Mouse (Mus musculus) layer of hippocampus, postnatal 25 days (tissue): Measurements from ENCODE around the gene Washc2. TPM values are rescaled to one million over a fixed set of nuclear protein-coding genes. Genes with fewer than 3 reads are reported as not detected.

Source experiments
- DNase-seq, 2 experiments: peaks; one replicate each; pipeline ENCODE4 v3.0.0; 2022; ENCODE audit warnings: mixed read lengths in 2 of 2, low spot score in 1 of 2; ENCODE audit errors: extremely low spot score in 1 of 2
- total RNA-seq, 2 experiments: library from RNA; stranded (reverse); gene quantifications; 2 replicates each; pipeline ENCODE4 v1.2.3; 2021

Washc2 gene
- total RNA-seq, 2 experiments from 2014 or later = 91.0 to 95.7 TPM

DNA sequence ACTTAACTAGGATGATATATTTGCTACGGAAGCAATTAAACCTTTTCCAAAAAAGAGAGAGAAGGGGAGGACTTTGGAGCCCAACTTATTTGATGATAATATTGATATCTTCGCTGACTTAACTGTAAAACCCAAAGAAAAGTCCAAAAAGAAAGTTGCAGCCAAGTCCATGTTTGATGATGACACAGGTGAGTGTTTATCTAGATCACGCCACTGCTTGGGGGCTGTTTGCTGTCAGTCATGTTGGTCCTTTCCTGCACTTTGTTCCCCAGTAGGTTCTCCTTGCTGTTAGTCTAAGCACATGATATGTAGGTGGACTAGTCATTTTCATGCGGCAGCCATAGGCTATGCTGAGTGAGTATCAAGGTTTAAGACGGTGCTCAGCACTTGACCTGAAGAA lies 52.6 kb downstream of the Washc2 start:
- DNase-seq = no peak

DNA sequence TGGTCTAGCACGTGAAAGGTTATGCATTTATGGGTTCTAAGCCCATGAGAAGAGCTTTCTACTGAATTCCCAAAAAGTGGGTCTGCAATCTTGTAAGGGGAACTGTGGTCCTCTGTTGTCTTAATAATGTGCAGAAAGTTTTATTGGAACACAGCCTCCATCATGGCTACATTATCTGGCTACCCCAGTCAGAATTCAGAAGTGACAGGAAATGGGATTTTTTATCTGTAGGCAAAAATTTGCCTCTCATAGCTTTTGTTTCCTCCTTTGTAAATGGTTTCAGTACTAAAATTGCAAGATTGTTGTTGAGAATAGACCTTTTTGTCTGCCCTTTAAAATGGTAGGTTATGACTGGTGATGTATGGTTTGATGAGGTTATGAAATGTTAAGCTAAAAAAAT lies 55.0 kb downstream of the Washc2 start:
- no peak for DNase-seq

DNA sequence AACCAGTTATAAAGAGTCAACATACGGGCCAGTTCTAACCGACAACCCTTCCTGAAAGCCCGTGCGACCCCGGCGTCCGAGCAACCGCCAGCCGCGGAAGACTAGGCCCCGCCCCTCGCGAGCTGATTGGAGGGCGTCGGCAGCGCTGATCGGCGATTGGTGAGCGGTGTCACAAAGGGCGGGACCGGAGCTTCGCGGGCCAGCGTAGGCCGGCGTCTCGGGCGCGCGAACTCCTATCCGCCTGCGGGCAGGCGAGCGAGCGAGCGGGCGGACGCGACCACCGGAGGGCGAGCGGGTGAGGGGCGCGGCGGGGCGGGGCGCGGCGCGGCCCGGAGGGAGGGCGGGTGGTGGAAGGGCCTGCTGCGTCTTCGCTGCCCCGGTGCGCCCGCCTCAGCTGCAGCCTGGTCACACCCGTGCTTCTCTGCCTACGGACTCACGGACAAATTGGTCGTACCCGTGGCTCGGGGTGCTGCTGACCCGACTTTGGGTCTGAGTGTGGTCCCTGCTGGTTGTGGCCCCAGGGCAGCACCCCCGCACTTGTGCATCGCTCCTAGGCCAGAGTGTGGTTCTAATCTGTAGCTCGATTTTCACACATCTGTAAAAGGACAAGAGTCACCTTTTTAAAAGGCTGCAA lies 56.3 kb downstream of the Washc2 start, which contains the start of gene Zfand4:
Gene Zfand4, plus strand, starts transcription at position 205 of the 634 bp plus-strand sequence.
- peak; percentile 82 to 89 for DNase-seq

DNA sequence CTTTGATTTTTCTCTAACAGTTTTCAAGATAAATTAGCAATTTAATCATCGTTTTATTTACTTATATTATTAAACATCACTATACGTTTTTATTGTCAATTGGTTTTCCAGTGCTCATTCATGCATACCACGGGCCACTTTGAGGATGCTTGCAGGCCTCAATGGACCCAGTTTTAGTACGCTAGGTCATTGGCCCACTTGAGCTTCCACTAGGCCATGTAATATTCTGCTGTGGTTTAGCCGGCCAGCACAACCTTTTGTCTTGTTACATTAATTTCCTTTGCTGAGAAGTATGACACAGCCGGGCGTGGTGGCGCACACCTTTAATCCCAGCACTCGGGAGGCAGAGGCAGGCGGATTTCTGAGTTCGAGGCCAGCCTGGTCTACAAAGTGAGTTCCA lies 57.0 kb downstream of the Washc2 start:
- no peak for DNase-seq

DNA sequence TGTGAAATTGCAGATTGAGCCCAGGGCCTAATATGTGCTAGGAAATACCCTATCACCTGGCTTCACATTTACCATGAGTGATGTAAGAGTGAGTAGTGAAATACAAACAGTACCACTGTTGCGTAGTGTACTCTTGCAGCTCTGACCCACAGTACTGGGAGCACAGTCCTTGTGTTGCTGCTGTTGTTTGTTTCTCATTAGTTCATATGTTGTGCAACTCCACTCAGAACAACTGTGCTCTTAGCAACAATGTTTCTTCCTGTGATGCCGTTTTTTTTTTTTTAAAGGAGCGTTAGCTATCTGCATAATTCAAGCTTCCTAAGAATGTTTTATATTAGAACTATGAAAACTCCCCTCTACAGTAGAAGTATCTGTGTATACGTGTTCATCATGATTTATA lies 57.8 kb downstream of the Washc2 start:
- DNase-seq = no peak

DNA sequence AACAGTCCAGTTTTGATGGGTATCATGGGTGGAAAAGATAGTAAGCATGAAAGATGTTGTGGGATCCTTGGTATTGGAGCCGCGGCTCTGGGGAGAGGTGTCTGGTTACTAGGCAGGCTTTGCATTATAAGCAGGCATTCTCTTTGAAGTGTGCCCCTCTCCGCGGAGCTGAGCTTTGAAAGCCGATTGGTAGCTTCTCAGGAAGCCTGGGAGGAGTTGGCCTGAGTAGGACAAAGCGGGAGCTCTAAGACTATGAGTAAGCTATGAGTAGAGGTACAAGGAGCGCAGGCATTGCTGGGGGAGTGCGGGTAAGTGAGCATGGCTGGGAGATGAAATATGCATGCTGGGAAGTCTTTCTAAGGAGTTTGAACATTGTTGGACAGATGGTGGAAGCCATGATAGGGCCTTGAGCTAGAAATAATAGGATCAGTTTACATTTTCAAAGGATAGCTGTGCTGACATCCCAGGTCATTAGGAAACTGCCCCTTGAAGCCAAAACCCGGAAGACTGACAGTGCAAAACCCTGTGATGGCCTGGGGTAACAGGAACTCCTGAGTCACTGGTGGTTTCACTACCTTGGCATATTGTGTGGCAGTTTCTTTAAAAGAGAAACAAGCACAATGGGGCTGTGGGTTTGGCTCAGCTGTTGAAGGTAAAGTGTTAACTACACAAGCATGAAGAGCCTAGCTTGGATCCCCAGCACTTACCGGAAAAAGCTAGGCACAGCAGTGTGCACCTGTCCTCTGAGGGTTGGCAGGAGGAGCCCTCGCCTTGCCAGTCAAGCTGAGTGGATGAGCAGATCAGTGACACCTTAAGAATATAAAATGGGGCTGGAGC lies 58.7 kb downstream of the Washc2 start:
- DNase-seq = no peak

DNA sequence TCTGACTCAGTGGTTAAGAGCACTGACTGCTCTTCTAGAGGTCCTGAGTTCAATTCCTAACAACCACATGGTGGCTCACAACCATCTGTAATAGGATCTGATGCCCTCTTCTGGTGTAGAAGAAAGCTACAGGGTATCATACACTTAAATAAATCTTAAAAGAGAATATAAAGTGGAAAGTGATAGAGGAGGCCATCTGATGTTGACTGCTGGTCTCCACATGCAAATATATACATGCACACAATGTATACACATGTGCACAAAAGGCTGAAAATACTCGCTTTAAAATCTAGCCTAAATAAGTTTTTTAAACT lies 59.2 kb downstream of the Washc2 start:
- no peak for DNase-seq

DNA sequence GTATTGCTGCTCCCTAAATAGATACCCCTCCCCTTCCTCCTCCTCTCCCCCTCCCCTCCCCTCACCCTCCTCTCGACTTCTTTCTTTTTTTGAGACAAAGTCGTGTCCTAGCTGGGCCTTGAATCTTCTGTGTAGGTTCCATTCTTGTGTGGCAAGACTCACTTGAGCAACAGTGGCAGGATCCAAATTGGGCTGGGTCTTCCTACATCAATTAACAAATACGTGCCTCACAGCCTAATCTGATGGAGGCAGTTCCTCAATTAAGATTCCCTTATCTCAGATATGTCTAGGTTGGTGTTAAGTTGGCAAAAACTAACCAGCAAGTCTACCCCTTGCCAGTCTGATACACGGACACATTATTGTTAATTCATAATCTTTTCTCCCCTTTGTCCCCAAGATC lies 67.9 kb downstream of the Washc2 start:
- no peak for DNase-seq

DNA sequence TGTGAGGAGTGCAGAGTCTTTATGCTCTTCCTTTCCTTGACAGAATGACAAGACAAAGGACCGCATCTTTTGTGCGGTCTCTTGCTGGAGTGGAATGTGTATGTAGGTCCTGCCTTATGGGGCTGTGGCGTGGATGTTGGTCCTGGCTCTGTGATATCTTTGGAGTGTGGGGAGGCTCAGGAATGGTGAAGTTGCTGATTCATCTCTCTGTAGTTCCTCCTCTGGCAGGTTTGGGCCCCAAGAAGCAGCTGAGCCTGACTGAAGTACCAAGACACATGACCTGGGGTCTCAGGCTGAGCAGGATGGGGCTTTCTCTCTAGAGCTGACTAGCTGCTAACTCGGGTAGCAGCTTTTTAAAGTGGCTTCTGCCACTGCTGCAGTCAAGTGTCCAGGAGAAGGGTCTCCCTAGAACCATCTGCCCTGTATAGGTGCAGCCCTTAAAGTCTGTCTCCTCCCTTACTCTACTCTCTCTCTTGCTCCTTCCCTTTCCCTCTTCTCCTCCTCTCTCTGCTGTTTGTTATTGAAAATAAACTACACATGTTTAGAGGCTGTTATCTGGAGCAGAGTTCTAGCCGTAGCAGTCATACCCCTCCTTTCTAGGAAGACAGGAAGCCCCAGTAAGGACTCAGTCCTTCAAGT lies 71.0 kb downstream of the Washc2 start:
- no peak for DNase-seq

DNA sequence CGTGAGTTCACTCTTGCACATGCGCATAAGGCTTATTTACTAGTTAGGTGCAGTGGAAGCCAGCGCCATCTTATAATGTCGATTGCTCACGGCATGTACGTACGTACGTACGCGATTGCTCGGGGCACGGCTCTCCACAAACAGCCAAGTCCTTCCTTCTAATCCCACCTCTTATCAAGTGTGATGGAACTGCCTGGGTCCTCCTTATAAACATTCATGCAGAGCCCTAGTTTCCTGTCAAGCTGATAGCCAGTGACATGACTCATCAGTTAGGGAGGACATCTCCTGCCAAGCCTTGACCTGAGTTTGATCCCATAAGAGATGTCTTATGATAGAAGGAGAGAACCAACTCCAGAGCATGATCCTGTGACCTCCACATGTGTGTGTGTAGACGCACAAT lies 73.2 kb downstream of the Washc2 start:
- no peak for DNase-seq

DNA sequence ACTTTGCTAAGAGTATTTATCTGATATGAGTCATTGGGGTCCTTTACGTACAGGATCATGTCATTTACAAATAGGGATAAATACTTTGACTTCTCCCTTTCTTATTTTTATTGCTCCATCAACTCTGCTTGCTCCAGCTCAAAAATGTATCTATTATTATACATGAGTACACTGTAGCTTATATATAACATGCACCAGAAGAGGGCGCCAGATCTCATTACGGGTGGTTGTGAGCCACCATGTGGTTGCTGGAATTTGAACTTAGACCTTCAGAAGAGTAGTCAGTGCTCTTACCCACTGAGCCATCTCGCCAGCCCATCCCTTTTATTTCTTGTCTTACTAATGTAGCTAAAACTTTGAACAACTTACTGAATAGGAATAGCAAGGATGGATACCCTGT lies 74.7 kb downstream of the Washc2 start:
- DNase-seq = no peak

DNA sequence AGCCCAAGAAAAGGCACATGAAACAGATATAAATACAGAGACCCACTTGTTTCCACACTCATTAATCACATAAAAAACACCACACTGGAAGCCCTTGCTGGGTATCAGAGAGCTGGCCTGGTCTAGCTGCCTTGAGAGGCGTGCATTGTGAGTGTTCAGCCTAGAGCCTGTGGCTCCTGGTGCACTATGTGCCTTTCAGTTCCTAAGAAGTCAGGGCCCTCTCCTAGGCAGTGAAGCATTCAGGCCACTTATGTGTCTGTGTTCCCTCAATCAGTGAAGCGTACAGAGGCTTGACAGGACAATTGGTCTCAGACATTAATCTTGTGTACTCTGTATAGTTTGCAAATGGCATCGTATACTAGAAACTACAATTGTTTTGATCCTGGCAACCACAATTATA lies 75.4 kb downstream of the Washc2 start:
- no peak for DNase-seq

DNA sequence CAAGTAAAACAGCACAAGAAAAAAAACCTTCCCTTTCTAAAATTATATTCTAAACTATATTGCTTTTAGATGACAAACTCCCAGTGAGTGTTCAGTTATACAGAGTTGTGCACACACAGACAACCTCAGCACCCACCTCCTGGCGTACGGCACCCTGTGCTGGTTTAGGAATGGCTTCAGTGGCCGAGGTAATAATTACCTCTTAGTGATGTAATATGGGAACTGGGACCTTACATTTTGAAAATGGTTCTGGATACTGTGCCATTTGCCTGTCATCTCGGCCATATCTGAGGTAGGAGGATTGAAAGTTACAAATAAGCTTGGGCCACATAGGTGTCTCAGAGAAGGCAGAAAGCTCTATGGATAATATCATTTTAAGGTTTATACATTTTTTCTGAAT lies 78.5 kb downstream of the Washc2 start:
- DNase-seq = no peak

DNA sequence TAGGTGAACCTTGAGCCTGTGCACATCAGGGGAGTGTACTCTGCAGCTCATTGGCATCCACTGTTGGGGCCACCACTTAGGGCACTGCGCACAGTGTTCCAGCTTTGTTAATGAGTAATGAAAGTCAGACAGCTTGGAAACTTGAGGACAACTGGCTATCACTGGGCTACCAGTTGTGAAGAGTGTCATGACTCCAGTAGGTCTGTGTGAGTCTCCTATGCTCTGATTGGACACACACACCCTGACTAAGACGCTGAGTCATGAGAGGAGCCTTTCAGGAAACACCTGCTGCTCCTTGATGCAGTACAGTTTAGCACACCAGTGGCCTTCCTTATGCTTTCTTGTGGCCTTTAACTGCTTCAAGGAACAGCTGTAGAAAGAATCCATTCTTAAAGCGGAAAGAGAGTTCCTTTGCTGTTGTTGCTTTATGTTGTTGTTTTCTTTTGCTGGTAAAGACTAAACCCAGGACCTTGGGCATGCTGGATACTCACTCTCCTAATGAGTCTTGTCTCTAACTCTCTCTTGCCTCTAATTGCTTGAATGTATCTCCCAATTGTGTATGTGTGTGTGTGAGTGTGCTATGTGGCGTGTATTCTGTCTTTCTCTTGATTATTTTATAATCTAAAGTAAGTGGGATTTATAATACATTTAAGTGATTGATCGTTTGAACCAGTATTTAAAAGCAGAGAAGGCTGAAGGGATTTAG lies 79.2 kb downstream of the Washc2 start:
- no peak for DNase-seq

DNA sequence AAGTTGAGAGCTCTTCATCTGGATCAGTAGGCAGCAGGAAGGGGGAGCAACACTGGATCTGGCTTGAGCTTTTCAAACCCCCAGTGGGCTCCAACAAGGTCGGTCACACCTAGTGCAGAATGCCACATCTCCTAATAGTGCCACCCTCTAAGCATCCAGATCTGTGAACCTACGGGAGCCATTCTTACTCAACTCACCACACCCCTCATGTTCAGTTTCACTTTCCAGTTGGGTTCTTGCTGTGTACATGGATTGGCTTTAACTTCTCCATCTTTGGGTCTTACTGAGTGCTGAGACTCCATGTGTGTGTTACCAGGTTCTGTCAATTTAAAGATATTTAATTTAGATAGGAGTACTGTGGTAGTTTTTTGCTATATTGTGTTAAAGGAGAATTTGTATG lies 103.6 kb downstream of the Washc2 start:
- no peak for DNase-seq

Other genes with a start within 250 kb of the Washc2 start
- gene Plxnd1, start 213.0 kb upstream of the Washc2 start, total RNA-seq = 10 to 100 TPM; 17.8 to 24.5 TPM
- 10 to 100 TPM; 80.1 to 81.7 TPM for gene Tmcc1, start 14.6 kb upstream of the Washc2 start, total RNA-seq
- 1 to 10 TPM; 6.7 to 7.2 TPM for gene Zfand4, start 56.2 kb downstream of the Washc2 start, total RNA-seq
- 10 to 100 TPM; 57.3 to 58.9 TPM for gene March8, start 130.0 kb downstream of the Washc2 start, total RNA-seq